Mouse (Mus musculus) limb, embryonic 15.5 days (tissue): ENCODE measurements at regions not wholly inside any gene's neighbourhood (a gene's known extent, or its start where the extent isn't known, plus 50 kb on each side); places are given as distances from the start of the nearest gene placed in this dataset.

ENCODE experiments used
- ATAC-seq: fragments of 200-750 bp; cut with Nextera tagmentation; 2 replicates; pipeline ENCODE4 v1.8.0; 2017; ENCODE audit warnings: low read depth, moderate TSS enrichment; ENCODE audit not compliant: insufficient number of reproducible peaks, low FRiP score, low TSS enrichment
- H3K27ac ChIP-seq: fragments of 300-500 bp; sonication (generic); 2 replicates; pipeline ENCODE4 v1.5.1; 2015; ENCODE audit warnings: moderate library complexity, mild to moderate bottlenecking, inconsistent platforms
- H3K27me3 ChIP-seq: fragments of 300-500 bp; sonication (generic); 2 replicates; pipeline ENCODE4 v1.6.1; 2015; ENCODE audit warnings: inconsistent platforms
- H3K36me3 ChIP-seq: fragments of 300-500 bp; sonication (generic); 2 replicates; pipeline ENCODE4 v1.6.1; 2015; ENCODE audit warnings: inconsistent platforms
- H3K4me1 ChIP-seq: fragments of 300-500 bp; sonication (generic); 2 replicates; pipeline ENCODE4 v1.6.1; 2015; ENCODE audit warnings: inconsistent platforms
- H3K4me2 ChIP-seq: fragments of 300-500 bp; sonication (generic); 2 replicates; pipeline ENCODE4 v1.6.1; 2015; ENCODE audit warnings: mild to moderate bottlenecking, inconsistent platforms
- H3K4me3 ChIP-seq: fragments of 300-500 bp; sonication (generic); 2 replicates; pipeline ENCODE4 v1.5.1; 2015; ENCODE audit warnings: mild to moderate bottlenecking, inconsistent platforms
- H3K9ac ChIP-seq: fragments of 300-500 bp; sonication (generic); 2 replicates; pipeline ENCODE4 v1.6.1; 2015; ENCODE audit warnings: inconsistent platforms
- H3K9me3 ChIP-seq: fragments of 300-500 bp; sonication (generic); 2 replicates; pipeline ENCODE4 v1.6.1; 2016; ENCODE audit warnings: inconsistent platforms
- WGBS: fragments of 180-500 bp; shearing (Covaris S2); methylation state at CpG from one replicate; pipeline ENCODE4 v1.1.7; 2015; 5-methylcytosine and 5-hydroxymethylcytosine counted together

DNA sequence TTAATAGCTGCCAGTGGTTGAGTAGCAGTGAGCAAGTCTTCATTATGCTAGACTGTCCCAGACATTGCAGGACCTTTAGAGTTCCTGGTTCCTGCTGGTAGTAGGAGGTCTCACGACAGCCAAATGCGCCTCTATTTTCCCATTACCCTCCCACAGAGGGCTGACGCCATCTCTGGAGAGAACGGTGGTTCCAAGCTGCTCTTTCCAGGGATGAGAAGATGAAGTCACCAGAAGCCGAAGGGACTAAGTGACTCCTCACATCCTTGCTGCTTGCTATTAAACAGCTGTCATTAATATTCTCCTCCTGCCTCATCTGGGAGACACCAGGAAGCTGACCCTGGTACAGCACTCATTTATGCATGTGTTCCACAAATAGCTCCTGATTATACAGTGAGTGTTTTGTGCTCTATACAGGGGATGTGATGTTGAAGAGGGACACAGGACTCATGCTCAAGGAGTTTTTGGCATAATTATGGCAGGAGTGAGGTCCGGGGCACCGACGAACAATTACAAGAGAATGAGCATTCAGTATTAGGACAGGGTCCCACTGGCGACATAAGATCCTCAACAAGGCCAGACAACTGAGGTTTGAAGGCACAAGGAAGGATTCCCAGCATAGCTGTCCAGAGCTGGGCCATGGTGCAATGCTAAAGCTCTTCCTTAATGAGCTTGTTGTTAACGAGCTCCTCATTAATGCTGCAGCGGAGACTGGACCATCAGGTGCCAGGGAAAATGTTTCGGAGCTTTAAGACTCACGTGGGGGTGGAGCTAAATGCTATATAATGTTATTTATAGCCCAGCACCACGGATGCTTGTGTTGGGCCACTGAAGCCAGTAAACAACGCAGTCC, 145.6 kb downstream of the Kit start:
- no peak overlapping the region for H3K4me2 ChIP-seq
- H3K4me3 ChIP-seq = no peak overlapping the region
- no peak for ATAC-seq
- H3K9ac ChIP-seq = no peak overlapping the region
- H3K36me3 ChIP-seq = no peaks in the 10 kb centered on the region
- no peak overlapping the region for H3K27ac ChIP-seq
- H3K27me3 ChIP-seq = no peaks in the 10 kb centered on the region
- 50% methylated on average over 15 of the region's 15 CpGs for WGBS
- H3K4me1 ChIP-seq = no peaks in the 10 kb centered on the region
- no peaks in the 10 kb centered on the region for H3K9me3 ChIP-seq

DNA sequence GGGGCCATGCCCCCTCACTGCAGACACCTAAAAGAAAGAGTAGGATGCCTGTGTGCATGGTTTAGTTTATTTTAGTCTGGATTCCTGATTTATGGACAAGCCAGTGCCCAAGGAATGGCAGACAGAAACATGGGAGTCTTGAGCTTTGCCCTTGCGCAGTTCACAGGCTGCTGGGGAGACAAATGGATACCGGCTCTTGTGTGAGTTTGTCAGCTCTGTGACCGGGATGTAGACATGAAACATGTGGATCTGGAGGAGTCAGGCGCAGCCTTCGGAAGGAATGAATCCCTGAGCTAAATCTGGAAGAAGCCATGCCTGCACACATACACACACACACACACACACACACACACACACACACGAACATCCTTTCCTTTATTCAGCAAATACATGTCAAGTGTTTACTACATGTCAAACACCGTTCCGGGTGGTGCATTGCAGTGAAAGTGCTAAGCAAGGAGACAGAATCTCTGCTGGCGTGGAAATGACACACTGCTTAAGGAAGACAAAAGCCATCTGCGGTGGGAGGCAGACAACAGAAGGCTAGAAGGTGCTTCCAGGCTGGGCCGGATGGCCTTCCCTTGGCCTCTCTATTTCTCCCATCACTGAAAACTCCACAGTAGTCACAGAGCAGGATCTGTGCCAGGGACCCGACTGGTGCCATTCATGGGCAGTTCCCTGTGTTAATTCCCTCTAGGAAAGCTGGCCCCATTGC, 144.0 kb downstream of the Kit start:
- Histone ChIP-seq H3K36me3 (no peaks in the 10 kb centered on the region), H3K9ac (no peak overlapping the region), H3K27me3 (no peaks in the 10 kb centered on the region), H3K27ac (no peak overlapping the region), H3K4me1 (no peaks in the 10 kb centered on the region), H3K4me2 (no peak overlapping the region), H3K9me3 (no peaks in the 10 kb centered on the region), H3K4me3 (no peak overlapping the region)
- no peak for ATAC-seq
- WGBS = 86% methylated on average over 12 of the region's 12 CpGs
